In the genomic region with DNA sequence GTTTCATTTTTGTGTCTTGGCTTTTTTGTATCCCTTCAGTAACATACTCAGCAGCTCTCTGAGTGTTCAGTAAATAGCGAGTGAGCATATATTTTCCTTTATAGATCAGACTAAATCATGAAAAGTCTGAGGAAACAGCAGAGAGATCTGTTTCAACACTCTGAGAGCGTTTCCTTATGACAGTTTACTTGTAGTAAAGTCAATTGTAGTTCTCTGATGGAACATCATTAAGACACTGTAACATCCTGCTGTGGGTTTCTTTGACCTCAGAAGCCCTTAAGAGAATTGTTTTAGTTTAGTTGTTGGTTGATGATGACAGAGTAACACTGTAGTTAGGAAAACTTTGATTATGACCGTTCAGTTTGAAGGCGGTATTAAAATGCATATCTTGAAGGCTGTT, we compare ENCODE assay signal across 23 mouse cellular contexts. TPM values are rescaled to one million over a fixed set of nuclear protein-coding genes. Genes with fewer than 3 reads are reported as not detected.
DNase-seq lines count a peak whose midpoint lies in the region; ATAC-seq and TF ChIP-seq lines count a peak whose summit lies in the region.
"Had no signal": no experiment of that assay in that cellular context is flagged by ENCODE, and none has a peak within 500 bp of the region (broad histone marks: within the 10 kb centered on the region; RNA-seq: fewer than 3 reads in every experiment).

No protein-coding gene starts in this region.

- peak overlapping the region; percentile 10; the same call in 1 of the 2 replicates for H3K9ac ChIP-seq in liver, embryonic 14.5 days (replicated peaks)
- no peak overlapping the region for H3K9ac ChIP-seq in intestine, postnatal 0 days (ENCODE audit: low read depth, low read length)
- H3K9ac ChIP-seq: embryonic facial prominence, embryonic 15.5 days; forebrain, embryonic 13.5 days; heart, embryonic 12.5 days; neural tube, embryonic 15.5 days; stomach, embryonic 15.5 days had no signal

- peaks cover 48 to 64% of the 10 kb centered on the region in 2 experiments for H3K4me1 ChIP-seq in liver, embryonic 14.5 days (replicated peaks; ENCODE audit: control insufficient read depth in 2 of 2, insufficient read depth in 2 of 2, low read length in 1 of 2)
- H3K4me1 ChIP-seq in intestine, postnatal 0 days (replicated peaks; ENCODE audit: control insufficient read depth, insufficient read depth, low read length), result peaks cover 17% of the 10 kb centered on the region; the same call in 1 of the 2 replicates
- H3K4me1 ChIP-seq: hindbrain, embryonic 10.5 days had no signal

- ATAC-seq in activated CD4-positive, CD25-positive, alpha-beta regulatory T cell, adult 4 months, result peak; percentile 79
- no peak for ATAC-seq in liver, embryonic 14.5 days (ENCODE audit: insufficient read depth)
- 0 out of 2 replicates have a peak, but pooled peaks have one; percentile 11 for ATAC-seq in neutrophil, adult 5-6 weeks (ENCODE audit: extremely low read depth, insufficient number of reproducible peaks, low FRiP score, poor library complexity, severe bottlenecking)
- no peak for ATAC-seq in intestine, postnatal 0 days
- ATAC-seq: forebrain, embryonic 13.5 days had no signal

- peaks cover 6% of the 10 kb centered on the region for H3K36me3 ChIP-seq in liver, embryonic 14.5 days (replicated peaks; ENCODE audit: control insufficient read depth, insufficient read depth, low read depth)
- no peaks in the 10 kb centered on the region for H3K36me3 ChIP-seq in intestine, postnatal 0 days (ENCODE audit: control insufficient read depth, insufficient read depth)
- H3K36me3 ChIP-seq: embryonic facial prominence, embryonic 15.5 days; heart, embryonic 12.5 days; hindbrain, embryonic 10.5 days; midbrain, embryonic 10.5 days; neural tube, embryonic 15.5 days; stomach, embryonic 15.5 days had no signal

- peak overlapping the region; percentile 63 for H3K27ac ChIP-seq in gastrocnemius, adult 2 months
- H3K27ac ChIP-seq in liver, embryonic 14.5 days, result peak overlapping the region; percentile 8
- H3K27ac ChIP-seq in intestine, postnatal 0 days (ENCODE audit: low read depth, low read length), result no peak overlapping the region
- H3K27ac ChIP-seq: embryonic facial prominence, embryonic 15.5 days; forebrain, embryonic 13.5 days; hindbrain, embryonic 10.5 days; midbrain, embryonic 10.5 days; neural tube, embryonic 15.5 days; stomach, embryonic 15.5 days had no signal

- WGBS in liver, embryonic 14.5 days (ENCODE audit: insufficient replicate concordance), result 68% methylated on average over 4 of the region's 4 CpGs
- WGBS in intestine, postnatal 0 days, result 54% methylated on average over 4 of the region's 4 CpGs

- H3K4me2 ChIP-seq in liver, embryonic 14.5 days (ENCODE audit: low read depth), result peak overlapping the region; percentile 49
- H3K4me2 ChIP-seq in intestine, postnatal 0 days (replicated peaks; ENCODE audit: low read depth), result no peak overlapping the region
- H3K4me2 ChIP-seq: embryonic facial prominence, embryonic 15.5 days; forebrain, embryonic 13.5 days; heart, embryonic 12.5 days; neural tube, embryonic 15.5 days; stomach, embryonic 15.5 days had no signal

- TF ChIP-seq EP300 in liver, embryonic 14.5 days (IDR thresholded peaks at IDR 0.05; ENCODE audit: low read depth), result no peak

- peak overlapping the region; percentile 28 for H3K4me3 ChIP-seq in gastrocnemius, adult 2 months
- no peak overlapping the region for H3K4me3 ChIP-seq in liver, embryonic 14.5 days (ENCODE audit: insufficient read depth in 1 of 2, low read depth in 2 of 2, low read length in 2 of 2)
- no peak overlapping the region for H3K4me3 ChIP-seq in intestine, postnatal 0 days (ENCODE audit: low read depth, low read length)
- H3K4me3 ChIP-seq: embryonic facial prominence, embryonic 15.5 days; forebrain, embryonic 13.5 days; heart, embryonic 12.5 days; hindbrain, embryonic 10.5 days; midbrain, embryonic 10.5 days; neural tube, embryonic 15.5 days; stomach, embryonic 15.5 days had no signal

- H3K9me3 ChIP-seq in liver, embryonic 14.5 days (ENCODE audit: control insufficient read depth, low read length), result no peaks in the 10 kb centered on the region
- no peaks in the 10 kb centered on the region for H3K9me3 ChIP-seq in intestine, postnatal 0 days (ENCODE audit: control insufficient read depth)
- H3K9me3 ChIP-seq: embryonic facial prominence, embryonic 15.5 days; forebrain, embryonic 13.5 days; heart, embryonic 12.5 days; hindbrain, embryonic 10.5 days; midbrain, embryonic 10.5 days; neural tube, embryonic 15.5 days; stomach, embryonic 15.5 days had no signal

- no peaks in the 10 kb centered on the region for H3K27me3 ChIP-seq in liver, embryonic 14.5 days (ENCODE audit: control insufficient read depth, insufficient read depth, low read length)
- no peaks in the 10 kb centered on the region for H3K27me3 ChIP-seq in intestine, postnatal 0 days (replicated peaks; ENCODE audit: control insufficient read depth, insufficient read depth, low read length)
- H3K27me3 ChIP-seq: embryonic facial prominence, embryonic 15.5 days; forebrain, embryonic 13.5 days; heart, embryonic 12.5 days; neural tube, embryonic 15.5 days; stomach, embryonic 15.5 days had no signal

- no peak for TF ChIP-seq CTCF in gastrocnemius, adult 2 months (IDR thresholded peaks at IDR 0.05)
- TF ChIP-seq CTCF in liver, embryonic 14.5 days (IDR thresholded peaks at IDR 0.05; ENCODE audit: low read depth), result no peak
- TF ChIP-seq CTCF in intestine, postnatal 0 days (IDR thresholded peaks at IDR 0.05; ENCODE audit: low read depth), result no peak

- intact Hi-C loops in gastrocnemius, adult 2 months (cut with DNase I), result no loop called here

- no peak for DNase-seq in gastrocnemius, adult 2 months
- DNase-seq in gastrocnemius, postnatal 4 days (ENCODE audit: low spot score in 2 of 2), result no peak
- DNase-seq in liver, embryonic 14.5 days (ENCODE audit: low read depth in 3 of 3, low spot score in 3 of 3), result no peak
- no peak for DNase-seq in right cerebral cortex, postnatal 25 days
- no peak for DNase-seq in frontal cortex, postnatal 10 days (ENCODE audit: low spot score in 2 of 2)
- DNase-seq: cerebellum, adult 9-11 months; embryo, embryonic 11 days; gastrocnemius, postnatal 36 days; kidney, postnatal 4 days; layer of hippocampus, postnatal 36 days; lung, postnatal 14 days; spleen, adult 18-20 months; thymus, postnatal 25 days had no signal

RNA-seq across cellular contexts. Expression of gene Picalm, which starts 8.3 kb away (rescaled TPM):
- 10 to 100 TPM; 87.9 to 93.4 TPM for total RNA-seq in gastrocnemius, adult 2 months (2021)
- 100 to 1,000 TPM; 168 to 206 TPM for total RNA-seq in gastrocnemius, postnatal 4 days (2021)
- polyA plus RNA-seq in activated CD4-positive, CD25-positive, alpha-beta regulatory T cell, adult 4 months (2017; shearing (Covaris generic)), result 10 to 100 TPM; 49.7 to 85.7 TPM
- polyA plus RNA-seq in liver, embryonic 14.5 days (2012; rRNA removed), result 97.1 and 138 TPM in 2 replicates
- 61.5 and 63.2 TPM in 2 replicates for polyA plus RNA-seq in liver, embryonic 14.5 days (2014; fragmentation: Nextera tagmentation; extraction: Ambion mirVana)
- total RNA-seq in neutrophil, adult 5-6 weeks (2017), result 1,031 and 1,093 TPM in 2 replicates
- polyA plus RNA-seq in intestine, postnatal 0 days (2015; fragmentation: Nextera tagmentation; extraction: Ambion mirVana), result 36.6 and 41.7 TPM in 2 replicates

Comparison
In these comparisons a context has a peak if more than half of its experiments do, and no peak if none do; other contexts are left out.
1. ATAC-seq: peak in activated CD4-positive, CD25-positive, alpha-beta regulatory T cell, adult 4 months (single experiment) and neutrophil, adult 5-6 weeks (single experiment); none in liver, embryonic 14.5 days (single experiment) and intestine, postnatal 0 days (single experiment).